Mouse (Mus musculus) lung, postnatal 0 days (tissue): Measurements from ENCODE around the gene Gm37240.

Source experiments
- CTCF ChIP-seq: IDR thresholded peaks from 2 replicates; pipeline ENCODE4 v1.5.1; 2016; ENCODE audit warnings: antibody characterized with exemption, mild to moderate bottlenecking
- EP300 ChIP-seq: IDR thresholded peaks from 2 replicates; pipeline ENCODE4 v1.6.1; 2016; ENCODE audit warnings: antibody characterized with exemption, mild to moderate bottlenecking, control low read depth

- no peak for TF ChIP-seq CTCF
- TF ChIP-seq EP300: no peak
Measured at GRCm38 (mm10) chr3:84841271-84841670, 1046.0 kb downstream of the Gm37240 start.
